In the genomic region with DNA sequence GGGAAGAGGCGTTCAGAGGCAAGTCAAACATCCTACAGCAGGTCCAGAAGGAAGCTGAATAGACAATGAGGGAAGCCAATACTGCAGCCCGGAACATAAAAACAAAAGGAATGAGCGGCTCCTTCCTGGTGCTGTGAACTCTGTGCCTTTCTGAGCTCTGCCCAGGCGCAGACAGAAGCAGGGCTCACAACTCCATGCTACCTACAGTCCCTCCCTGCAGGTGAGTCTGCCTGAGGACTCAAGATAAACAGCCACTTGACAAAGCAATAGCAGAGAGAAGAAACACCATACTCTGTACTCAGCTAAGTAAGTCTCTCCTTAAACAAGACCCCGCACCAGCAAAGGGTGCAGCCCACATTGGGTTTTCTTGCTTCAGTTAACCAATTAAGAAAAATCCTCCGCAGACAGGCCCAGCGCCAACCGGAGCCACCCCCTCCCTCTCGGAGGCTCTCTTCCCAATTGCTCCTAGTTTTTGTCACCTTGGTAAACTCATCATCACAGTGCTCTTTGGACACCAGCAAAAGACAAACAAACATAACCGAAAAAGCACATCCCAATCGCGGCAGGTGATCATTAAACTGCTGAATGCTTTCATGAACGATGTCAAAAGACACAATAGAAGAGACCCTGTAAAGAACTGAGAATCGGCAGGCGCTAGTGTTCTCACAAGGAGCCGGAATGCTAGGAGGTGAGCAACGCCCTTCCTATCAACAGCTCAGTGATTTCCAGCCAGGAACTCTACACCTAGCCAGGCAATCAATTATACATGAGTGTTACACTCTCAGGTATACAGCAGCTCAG, we compare ENCODE assay signal across 9 mouse cellular contexts. TPM values are rescaled to one million over a fixed set of nuclear protein-coding genes. Genes with fewer than 3 reads are reported as not detected.
DNase-seq lines count a peak whose midpoint lies in the region; ATAC-seq and TF ChIP-seq lines count a peak whose summit lies in the region.
"Had no signal": no experiment of that assay in that cellular context is flagged by ENCODE, and none has a peak within 500 bp of the region (broad histone marks: within the 10 kb centered on the region; RNA-seq: fewer than 3 reads in every experiment).

No protein-coding gene starts in this region.

- intact Hi-C loops in heart, adult 2 months (cut with DNase I), result loop anchor here (1.0 kb wide), 1 partner anchor 45 kb away; a partner anchor contains a TSS
- intact Hi-C loops in heart, postnatal 25 days (cut with DNase I), result loop anchor here (2.0 kb wide), 1 partner anchor 27 kb away; no protein-coding TSS in a partner anchor

- peak in 1 of 2 experiments; percentile 26 for DNase-seq in heart, adult 2 months
- DNase-seq in heart, postnatal 25 days (ENCODE audit: low spot score), result no peak
- peak; percentile 74 for DNase-seq in ES-E14 (ENCODE audit: low read depth, low spot score)
- DNase-seq in forebrain, postnatal 0 days, result no peak
- no peak for DNase-seq in ovary, postnatal 10 days (ENCODE audit: low spot score)
- no peak for DNase-seq in thymus, postnatal 10 days (ENCODE audit: low spot score in 2 of 2)
- DNase-seq in spleen, adult 12 weeks (ENCODE audit: low spot score), result no peak

- in situ Hi-C loops in ES-E14 (cut with MboI; ENCODE audit: low sequenced_read_pairs in 2 of 2, unreplicated experiment in 2 of 2), result no loop called here

- WGBS in heart, adult 2 months, result 32% methylated on average over 17 of the region's 17 CpGs
- WGBS in forebrain, postnatal 0 days, result 6% methylated on average over 17 of the region's 17 CpGs
- WGBS in liver, embryonic 16.5 days (ENCODE audit: insufficient replicate concordance), result 45% methylated on average over 17 of the region's 17 CpGs

- peaks cover 27% of the 10 kb centered on the region for H3K4me1 ChIP-seq in heart, adult 2 months (ENCODE audit: control insufficient read depth, insufficient read depth, low read length)
- H3K4me1 ChIP-seq in ES-E14 (ENCODE audit: control insufficient read depth in 2 of 2, insufficient read depth in 2 of 2, low read length in 2 of 2, poor library complexity in 1 of 2), result peaks cover 5 to 6% of the 10 kb centered on the region in 2 experiments; a peak in 2 of 4 replicates
- H3K4me1 ChIP-seq in forebrain, postnatal 0 days (ENCODE audit: insufficient read depth), result peaks cover 13% of the 10 kb centered on the region; the same call in 1 of the 2 replicates
- H3K4me1 ChIP-seq in liver, embryonic 16.5 days (ENCODE audit: control insufficient read depth, low read depth, low read length), result peaks cover 21% of the 10 kb centered on the region

- no peaks in the 10 kb centered on the region for H3K27me3 ChIP-seq in heart, adult 2 months (ENCODE audit: control insufficient read depth, insufficient read depth, low read length)
- H3K27me3 ChIP-seq in forebrain, postnatal 0 days (ENCODE audit: insufficient read depth, low read length), result no peaks in the 10 kb centered on the region
- H3K27me3 ChIP-seq in liver, embryonic 16.5 days (ENCODE audit: control insufficient read depth, insufficient read depth, low read depth, low read length), result no peaks in the 10 kb centered on the region

- no peak for TF ChIP-seq EP300 in heart, adult 2 months (IDR thresholded peaks at IDR 0.05; ENCODE audit: insufficient read depth, low read depth, low read length)

- TF ChIP-seq CTCF in heart, adult 2 months (IDR thresholded peaks at IDR 0.05), result no peak
- TF ChIP-seq CTCF in forebrain, postnatal 0 days (IDR thresholded peaks at IDR 0.05; ENCODE audit: low read depth), result no peak

- H3K9ac ChIP-seq in heart, adult 2 months (ENCODE audit: low read depth, low read length), result peak overlapping the region; percentile 2; the same call in 1 of the 2 replicates
- H3K9ac ChIP-seq in ES-E14 (ENCODE audit: insufficient read depth, low read depth, low read length, poor library complexity, severe bottlenecking), result peak overlapping the region; percentile 20; the same call in 1 of the 2 replicates
- H3K9ac ChIP-seq in forebrain, postnatal 0 days, result peak overlapping the region; percentile 28
- no peak overlapping the region for H3K9ac ChIP-seq in liver, embryonic 16.5 days (ENCODE audit: low read depth, low read length)

- H3K4me2 ChIP-seq in forebrain, postnatal 0 days (ENCODE audit: low read depth), result peak overlapping the region; percentile 48
- peak overlapping the region; percentile 44 for H3K4me2 ChIP-seq in liver, embryonic 16.5 days (ENCODE audit: low read depth, low read length)

- H3K4me3 ChIP-seq in heart, adult 2 months, result peak overlapping the region; percentile 1; the same call in 1 of the 2 replicates
- peak overlapping the region; percentile 6 to 49 for H3K4me3 ChIP-seq in ES-E14 (ENCODE audit: insufficient read depth in 1 of 2, low read depth in 1 of 2, low read length in 2 of 2, poor library complexity in 1 of 2, severe bottlenecking in 1 of 2)
- H3K4me3 ChIP-seq in forebrain, postnatal 0 days (ENCODE audit: low read depth, low read length), result peak overlapping the region; percentile 29
- H3K4me3 ChIP-seq in liver, embryonic 16.5 days (ENCODE audit: low read depth, low read length), result peak overlapping the region; percentile 6; the same call in 1 of the 2 replicates
- H3K4me3 ChIP-seq: myocyte had no signal

- H3K36me3 ChIP-seq in heart, adult 2 months (ENCODE audit: control insufficient read depth, insufficient read depth, low read length), result peaks cover 35% of the 10 kb centered on the region
- H3K36me3 ChIP-seq in ES-E14 (ENCODE audit: control insufficient read depth, insufficient read depth, low read length, poor library complexity, severe bottlenecking), result no peaks in the 10 kb centered on the region
- H3K36me3 ChIP-seq in forebrain, postnatal 0 days (ENCODE audit: insufficient read depth), result no peaks in the 10 kb centered on the region
- H3K36me3 ChIP-seq in liver, embryonic 16.5 days (ENCODE audit: control insufficient read depth, insufficient read depth), result no peaks in the 10 kb centered on the region

- H3K9me3 ChIP-seq in ES-E14 (ENCODE audit: control insufficient read depth, insufficient read depth, low read depth, low read length), result no peaks in the 10 kb centered on the region
- no peaks in the 10 kb centered on the region for H3K9me3 ChIP-seq in forebrain, postnatal 0 days (ENCODE audit: low read length)
- H3K9me3 ChIP-seq in liver, embryonic 16.5 days (replicated peaks; ENCODE audit: control insufficient read depth, low read length), result no peaks in the 10 kb centered on the region

- no peak for TF ChIP-seq POLR2A in heart, adult 2 months (IDR thresholded peaks at IDR 0.05; ENCODE audit: insufficient read depth, low read depth, low read length)

- peak; percentile 46 for ATAC-seq in forebrain, postnatal 0 days
- ATAC-seq in liver, embryonic 16.5 days (ENCODE audit: low read depth), result no peak

- H3K79me2 ChIP-seq in heart, adult 2 months (replicated peaks; ENCODE audit: control insufficient read depth, insufficient read depth, low read length), result no peaks in the 10 kb centered on the region; the same call in none of the 2 replicates

- H3K27ac ChIP-seq in heart, adult 2 months, result peak overlapping the region; percentile 90
- peak overlapping the region; percentile 68 for H3K27ac ChIP-seq in ES-E14 (ENCODE audit: insufficient read depth, low read depth, low read length, poor library complexity, severe bottlenecking)
- no peak overlapping the region for H3K27ac ChIP-seq in forebrain, postnatal 0 days (ENCODE audit: low read depth, low read length)
- peak overlapping the region; percentile 29; the same call in 1 of the 2 replicates for H3K27ac ChIP-seq in liver, embryonic 16.5 days (ENCODE audit: low read length)

TF ChIP-seq in ES-E14, 5 proteins besides CTCF, POLR2A, EP300 and RAD21:
- TF ChIP-seq MAFK (IDR thresholded peaks at IDR 0.05; ENCODE audit: insufficient read depth, low read depth, low read length) (no peak), ZC3H11A (IDR thresholded peaks at IDR 0.05; ENCODE audit: borderline replicate concordance, low read depth, low read length) (no peak), CHD2 (IDR thresholded peaks at IDR 0.05; ENCODE audit: low read depth, low read length) (peak; percentile 32; the same call in 1 of the 2 replicates), HCFC1 (IDR thresholded peaks at IDR 0.05; ENCODE audit: borderline replicate concordance, insufficient read depth, low read length) (no peak)

RNA-seq across cellular contexts. Expression of a gene that starts 45.4 kb away (rescaled TPM):
- 10 to 100 TPM; 60.5 to 62.1 TPM for total RNA-seq in heart, adult 2 months (2021)
- polyA plus RNA-seq in heart, adult 2 months (2012; rRNA removed), result 27.0 and 42.5 TPM in 2 replicates
- total RNA-seq in heart, postnatal 25 days (2021), result 10 to 100 TPM; 55.8 to 59.0 TPM
- total RNA-seq in ES-E14 (2012; rRNA removed), result 42.5 and 57.0 TPM in 2 replicates
- total RNA-seq in forebrain, postnatal 0 days (2014; rRNA removed), result 24.3 and 27.2 TPM in 2 replicates
- 8.2 and 17.0 TPM in 2 replicates for polyA plus RNA-seq in forebrain, postnatal 0 days (2015; fragmentation: Nextera tagmentation; extraction: Ambion mirVana)
- 28.8 and 30.7 TPM in 2 replicates for polyA plus RNA-seq in liver, embryonic 16.5 days (2015; fragmentation: Nextera tagmentation; extraction: Ambion mirVana)
